Mouse (Mus musculus): ENCODE results near the gene Ubl5. TPM values are rescaled to one million over a fixed set of nuclear protein-coding genes. Genes with fewer than 3 reads are reported as not detected.

Ubl5 gene
- polyA plus RNA-seq (2015; fragmentation: Nextera tagmentation; extraction: Ambion mirVana) = 281 and 320 TPM in 2 replicates

DNA sequence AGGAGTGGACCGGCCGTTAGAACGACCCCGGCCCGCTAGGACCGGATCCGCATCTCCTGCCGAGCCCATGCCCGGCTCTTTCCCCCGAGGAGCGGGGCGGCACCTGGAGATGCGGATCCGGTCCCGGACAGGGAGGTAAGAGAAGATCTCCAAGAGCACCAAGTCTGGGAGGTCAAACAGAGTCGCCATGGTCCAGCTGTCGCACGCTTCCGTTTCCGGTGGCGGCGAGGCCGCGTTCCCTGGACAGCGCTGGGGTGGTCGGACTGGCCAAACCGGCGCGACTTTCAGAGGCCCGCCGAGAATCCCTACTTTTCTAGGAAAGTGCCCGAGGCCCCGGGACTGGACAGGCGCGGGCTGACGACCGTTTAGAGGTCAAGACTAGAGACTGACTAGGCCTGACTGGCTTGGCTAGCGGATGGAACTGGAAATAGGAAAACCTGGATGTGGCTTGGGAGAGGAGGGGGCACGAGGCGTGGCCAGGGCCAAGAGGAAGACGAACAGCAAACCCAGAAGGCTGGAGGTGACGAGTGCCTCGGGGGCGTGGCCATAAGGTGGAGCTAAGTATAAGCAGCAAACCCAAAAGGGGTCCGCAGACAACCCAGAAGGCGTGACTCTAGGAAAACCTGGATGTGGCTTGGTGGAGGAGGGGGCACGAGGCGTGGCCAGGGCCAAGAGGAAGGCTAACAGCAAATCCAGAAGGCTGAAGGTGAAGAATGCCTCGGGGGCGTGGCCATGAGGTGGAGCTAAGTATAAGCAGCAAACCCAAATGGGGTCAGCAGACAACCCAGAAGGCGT, at the start of gene Ubl5:
Gene Ubl5, plus strand, starts transcription at position 778 of the 795 bp plus-strand sequence.
- Histone ChIP-seq H3K4me3 (ENCODE audit: low read length) (peak within 1 kb of the TSS; percentile 86), H3K27me3 (ENCODE audit: control insufficient read depth, insufficient read depth, low read length) (no peaks in the 10 kb centered on the region), H3K4me2 (ENCODE audit: low read depth, low read length) (peak within 1 kb of the TSS; percentile 99), H3K4me1 (ENCODE audit: control insufficient read depth, insufficient read depth, low read length) (peaks cover 20% of the 10 kb centered on the region), H3K9me3 (replicated peaks; ENCODE audit: control insufficient read depth, low read length) (no peaks in the 10 kb centered on the region), H3K9ac (ENCODE audit: low read length) (peak within 1 kb of the TSS; percentile 94), H3K36me3 (ENCODE audit: control insufficient read depth, insufficient read depth) (peaks cover 12% of the 10 kb centered on the region), H3K27ac (ENCODE audit: low read length) (peak within 1 kb of the TSS; percentile 97)
- WGBS = under 1% methylated on average over 51 of the region's 51 CpGs
- peak; percentile 92 for ATAC-seq (replicated peaks; ENCODE audit: extremely low read depth, insufficient read depth, low FRiP score)

- H3K4me3 ChIP-seq (ENCODE audit: low read length) = no peak overlapping the region
- no peak overlapping the region for H3K27ac ChIP-seq (ENCODE audit: low read length)
- H3K36me3 ChIP-seq (ENCODE audit: control insufficient read depth, insufficient read depth) = no peaks in the 10 kb centered on the region; the same call in 1 of the 2 replicates
- no peak overlapping the region for H3K4me2 ChIP-seq (ENCODE audit: low read depth, low read length)
- H3K4me1 ChIP-seq (ENCODE audit: control insufficient read depth, insufficient read depth, low read length) = no peaks in the 10 kb centered on the region
- H3K27me3 ChIP-seq (ENCODE audit: control insufficient read depth, insufficient read depth, low read length) = no peaks in the 10 kb centered on the region
- H3K9ac ChIP-seq (ENCODE audit: low read length) = no peak overlapping the region
- ATAC-seq (replicated peaks; ENCODE audit: extremely low read depth, insufficient read depth, low FRiP score) = no peak
- WGBS = 82% methylated on average over 6 of the region's 6 CpGs
- H3K9me3 ChIP-seq (replicated peaks; ENCODE audit: control insufficient read depth, low read length) = no peaks in the 10 kb centered on the region
These were observed 41.4 kb upstream of the Ubl5 start for GRCm38 (mm10) chr9:20601270-20601669.

DNA sequence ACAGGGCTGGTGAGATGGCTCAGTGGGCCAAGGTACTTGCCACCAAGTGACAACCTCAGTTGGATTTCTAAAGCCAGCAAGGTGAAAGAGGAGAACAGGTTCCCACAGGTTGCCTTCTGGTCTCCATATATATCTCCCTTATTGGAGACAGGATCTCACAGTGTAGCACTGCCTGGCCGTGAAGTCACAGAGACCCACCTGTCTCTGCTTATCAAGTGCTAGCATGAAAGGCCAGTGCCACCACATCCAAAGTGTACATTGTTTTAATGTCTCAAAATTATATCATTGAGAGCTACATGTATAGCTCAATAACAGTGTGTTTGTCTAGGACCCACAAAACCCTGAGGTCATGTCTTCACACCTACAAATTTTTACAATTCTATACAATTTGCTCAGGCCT, 36.4 kb upstream of the Ubl5 start:
- Histone ChIP-seq H3K4me3 (ENCODE audit: low read length) (no peak overlapping the region), H3K36me3 (ENCODE audit: control insufficient read depth, insufficient read depth) (peaks cover 7% of the 10 kb centered on the region; the same call in 1 of the 2 replicates), H3K4me2 (ENCODE audit: low read depth, low read length) (no peak overlapping the region; the same call in 1 of the 2 replicates), H3K9ac (ENCODE audit: low read length) (no peak overlapping the region), H3K4me1 (ENCODE audit: control insufficient read depth, insufficient read depth, low read length) (0 out of 2 replicates have a peak, but pooled peaks cover 4% of the 10 kb centered on the region), H3K27ac (ENCODE audit: low read length) (no peak overlapping the region), H3K27me3 (ENCODE audit: control insufficient read depth, insufficient read depth, low read length) (no peaks in the 10 kb centered on the region), H3K9me3 (replicated peaks; ENCODE audit: control insufficient read depth, low read length) (peaks cover 4% of the 10 kb centered on the region)
- WGBS = 78% methylated on average over 1 of the region's 1 CpGs
- ATAC-seq (replicated peaks; ENCODE audit: extremely low read depth, insufficient read depth, low FRiP score) = no peak

DNA sequence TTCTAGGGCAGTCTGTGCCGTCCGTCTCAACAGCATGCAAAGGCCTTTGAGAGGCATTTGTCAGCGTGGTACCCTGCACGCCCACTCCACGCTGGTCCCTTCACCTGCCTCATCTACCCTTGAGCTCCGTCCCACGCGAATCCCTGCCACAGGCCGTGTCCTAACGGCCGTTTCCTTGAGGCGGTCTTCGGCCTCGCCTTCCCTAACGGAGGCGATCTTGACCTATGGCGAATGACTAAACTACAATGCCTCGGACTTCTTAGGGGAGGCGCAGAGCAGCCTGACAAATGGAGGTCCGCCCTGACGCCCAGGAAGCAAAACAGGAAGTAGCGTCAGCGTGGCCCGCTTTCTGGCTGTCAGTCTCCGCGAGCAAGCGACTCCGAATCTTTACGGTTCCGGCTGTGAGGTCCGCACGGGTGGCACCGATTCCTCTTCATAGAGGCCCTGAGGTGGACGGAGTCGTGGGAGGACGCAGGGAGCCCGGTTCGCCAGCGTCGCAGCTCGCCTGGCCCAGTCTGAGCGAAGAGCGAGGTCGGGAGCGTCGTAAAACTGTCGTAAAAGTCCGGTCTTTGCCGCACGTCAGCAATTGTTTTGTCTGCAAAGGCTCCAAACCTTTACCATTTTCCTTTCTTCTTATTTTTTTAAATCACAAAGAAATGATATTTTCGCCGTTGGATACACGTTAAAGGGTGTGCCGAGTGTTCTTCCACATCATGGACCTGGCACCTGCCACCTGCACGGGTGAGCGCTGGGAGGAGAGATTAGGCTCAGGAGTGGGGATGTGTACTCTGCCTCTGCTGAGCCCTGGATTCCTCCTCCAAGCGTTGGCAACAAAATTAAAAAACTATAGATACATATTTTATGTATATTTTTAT, 35.3 kb upstream of the Ubl5 start:
- ATAC-seq (replicated peaks; ENCODE audit: extremely low read depth, insufficient read depth, low FRiP score) = peak; percentile 85
- no peaks in the 10 kb centered on the region for H3K27me3 ChIP-seq (ENCODE audit: control insufficient read depth, insufficient read depth, low read length)
- under 1% methylated on average over 57 of the region's 57 CpGs for WGBS
- H3K9ac ChIP-seq (ENCODE audit: low read length) = peak overlapping the region; percentile 96
- H3K36me3 ChIP-seq (ENCODE audit: control insufficient read depth, insufficient read depth) = peaks cover 7% of the 10 kb centered on the region; the same call in 1 of the 2 replicates
- H3K9me3 ChIP-seq (replicated peaks; ENCODE audit: control insufficient read depth, low read length) = peaks cover 4% of the 10 kb centered on the region
- 0 out of 2 replicates have a peak, but pooled peaks cover 4% of the 10 kb centered on the region for H3K4me1 ChIP-seq (ENCODE audit: control insufficient read depth, insufficient read depth, low read length)
- H3K4me3 ChIP-seq (ENCODE audit: low read length) = peak overlapping the region; percentile 93
- H3K27ac ChIP-seq (ENCODE audit: low read length) = peak overlapping the region; percentile 98
- H3K4me2 ChIP-seq (ENCODE audit: low read depth, low read length) = peak overlapping the region; percentile 89

DNA sequence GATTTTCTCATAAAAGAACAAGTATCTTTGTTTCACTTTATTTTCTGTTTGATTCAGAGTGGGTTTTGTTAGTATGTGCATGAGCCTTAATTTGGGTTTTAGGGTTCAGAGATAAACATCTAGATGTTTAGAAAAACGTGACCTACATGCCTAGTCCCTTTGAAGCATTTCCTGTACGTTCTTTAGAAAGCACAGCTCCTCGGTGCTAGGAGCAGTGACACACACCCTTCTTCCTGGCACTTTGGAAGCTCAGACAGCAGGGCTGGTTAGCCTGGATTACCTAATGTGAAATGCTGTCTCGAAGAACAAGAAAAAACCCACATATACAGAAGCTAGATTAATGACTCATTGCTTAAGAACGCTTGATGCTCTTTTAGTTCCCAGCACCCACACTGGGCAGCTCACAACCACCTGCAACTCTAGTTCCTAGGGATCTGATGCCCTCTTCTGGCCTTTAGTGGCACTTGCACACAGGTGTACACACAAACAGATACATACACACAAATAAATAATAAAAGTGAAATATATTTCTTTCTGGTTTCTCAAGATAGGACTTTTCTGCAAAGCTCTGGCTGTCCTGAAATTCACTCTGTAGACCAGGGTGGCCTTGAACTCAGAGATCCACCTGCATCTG, 32.7 kb upstream of the Ubl5 start:
- no peak for ATAC-seq (replicated peaks; ENCODE audit: extremely low read depth, insufficient read depth, low FRiP score)
- no peaks in the 10 kb centered on the region for H3K27me3 ChIP-seq (ENCODE audit: control insufficient read depth, insufficient read depth, low read length)
- WGBS = 82% methylated on average over 5 of the region's 5 CpGs

DNA sequence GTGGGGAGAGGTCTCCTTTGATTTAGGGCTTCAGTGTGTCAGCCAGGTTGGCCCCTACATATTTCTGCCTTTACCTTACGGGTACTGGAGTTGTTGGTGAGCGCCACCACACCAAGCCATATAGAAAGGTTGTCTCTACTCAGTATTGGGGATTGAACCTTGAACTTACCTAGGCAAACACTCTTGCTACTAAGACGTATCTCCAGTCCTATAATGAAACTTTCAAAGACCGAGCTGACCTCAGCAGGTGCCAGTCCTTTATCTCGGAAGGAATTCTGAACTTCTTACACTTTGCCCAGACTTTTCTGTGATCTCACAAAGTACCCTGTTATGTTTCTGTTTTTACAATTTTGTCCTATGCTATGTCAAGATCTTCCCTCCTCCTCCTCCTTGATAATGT, 30.7 kb upstream of the Ubl5 start:
- H3K9me3 ChIP-seq (replicated peaks; ENCODE audit: control insufficient read depth, low read length) = peaks cover 4% of the 10 kb centered on the region
- ATAC-seq (replicated peaks; ENCODE audit: extremely low read depth, insufficient read depth, low FRiP score) = no peak
- H3K27ac ChIP-seq (ENCODE audit: low read length) = no peak overlapping the region
- no peak overlapping the region for H3K9ac ChIP-seq (ENCODE audit: low read length)
- 0 out of 2 replicates have a peak, but pooled peaks cover 2% of the 10 kb centered on the region for H3K4me1 ChIP-seq (ENCODE audit: control insufficient read depth, insufficient read depth, low read length)
- H3K36me3 ChIP-seq (ENCODE audit: control insufficient read depth, insufficient read depth) = peaks cover 7% of the 10 kb centered on the region; the same call in 1 of the 2 replicates
- WGBS = 73% methylated on average over 5 of the region's 5 CpGs
- no peaks in the 10 kb centered on the region for H3K27me3 ChIP-seq (ENCODE audit: control insufficient read depth, insufficient read depth, low read length)
- H3K4me2 ChIP-seq (ENCODE audit: low read depth, low read length) = no peak overlapping the region
- no peak overlapping the region for H3K4me3 ChIP-seq (ENCODE audit: low read length)

More for the DNA sequence above, 32.7 kb upstream of the Ubl5 start:
- no peak overlapping the region for H3K27ac ChIP-seq (ENCODE audit: low read length)
- no peak overlapping the region for H3K4me3 ChIP-seq (ENCODE audit: low read length)
- H3K4me1 ChIP-seq (ENCODE audit: control insufficient read depth, insufficient read depth, low read length) = 0 out of 2 replicates have a peak, but pooled peaks cover 4% of the 10 kb centered on the region
- H3K9me3 ChIP-seq (replicated peaks; ENCODE audit: control insufficient read depth, low read length) = peaks cover 4% of the 10 kb centered on the region
- H3K4me2 ChIP-seq (ENCODE audit: low read depth, low read length) = no peak overlapping the region
- H3K36me3 ChIP-seq (ENCODE audit: control insufficient read depth, insufficient read depth) = peaks cover 7% of the 10 kb centered on the region; the same call in 1 of the 2 replicates
- H3K9ac ChIP-seq (ENCODE audit: low read length) = no peak overlapping the region

DNA sequence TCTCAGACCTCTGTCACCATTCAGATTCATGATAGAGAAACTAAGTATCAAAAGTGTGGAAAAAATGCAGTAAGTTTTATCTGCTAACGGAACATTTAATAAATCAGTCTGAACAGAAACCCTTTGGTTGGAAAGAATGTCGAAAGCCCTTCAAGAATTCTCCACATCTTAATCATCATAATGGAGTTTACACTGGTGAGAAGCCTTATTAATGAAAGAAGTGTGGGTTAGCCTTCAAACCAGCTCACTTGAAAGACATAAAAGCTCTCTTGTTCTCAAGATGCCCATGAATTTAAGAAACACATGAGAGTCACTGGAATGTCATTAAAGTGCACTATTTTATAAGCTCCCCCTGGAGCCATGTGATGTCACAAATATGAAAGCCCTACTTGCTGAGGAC, 26.0 kb upstream of the Ubl5 start:
- Histone ChIP-seq H3K4me3 (ENCODE audit: low read length) (no peak overlapping the region), H3K36me3 (ENCODE audit: control insufficient read depth, insufficient read depth) (0 out of 2 replicates have a peak, but pooled peaks cover 2% of the 10 kb centered on the region), H3K9me3 (replicated peaks; ENCODE audit: control insufficient read depth, low read length) (no peaks in the 10 kb centered on the region), H3K9ac (ENCODE audit: low read length) (no peak overlapping the region), H3K27ac (ENCODE audit: low read length) (no peak overlapping the region), H3K27me3 (ENCODE audit: control insufficient read depth, insufficient read depth, low read length) (no peaks in the 10 kb centered on the region), H3K4me1 (ENCODE audit: control insufficient read depth, insufficient read depth, low read length) (no peaks in the 10 kb centered on the region), H3K4me2 (ENCODE audit: low read depth, low read length) (no peak overlapping the region)
- no peak for ATAC-seq (replicated peaks; ENCODE audit: extremely low read depth, insufficient read depth, low FRiP score)
- 80% methylated on average over 2 of the region's 2 CpGs for WGBS

- WGBS = 87% methylated on average over 2 of the region's 2 CpGs
- no peak overlapping the region for H3K4me3 ChIP-seq (ENCODE audit: low read length)
- H3K9ac ChIP-seq (ENCODE audit: low read length) = no peak overlapping the region
- H3K36me3 ChIP-seq (ENCODE audit: control insufficient read depth, insufficient read depth) = no peaks in the 10 kb centered on the region
- no peak overlapping the region for H3K27ac ChIP-seq (ENCODE audit: low read length)
- H3K4me1 ChIP-seq (ENCODE audit: control insufficient read depth, insufficient read depth, low read length) = no peaks in the 10 kb centered on the region
- no peak for ATAC-seq (replicated peaks; ENCODE audit: extremely low read depth, insufficient read depth, low FRiP score)
- no peak overlapping the region for H3K4me2 ChIP-seq (ENCODE audit: low read depth, low read length)
- no peaks in the 10 kb centered on the region for H3K9me3 ChIP-seq (replicated peaks; ENCODE audit: control insufficient read depth, low read length)
- H3K27me3 ChIP-seq (ENCODE audit: control insufficient read depth, insufficient read depth, low read length) = no peaks in the 10 kb centered on the region
These were observed 11.3 kb upstream of the Ubl5 start for GRCm38 (mm10) chr9:20631332-20631731.

All from heart, embryonic 16.5 days (tissue).